Mouse (Mus musculus) bone marrow, adult 2 months (tissue): ENCODE results near the gene Orc3.

Experiments
- CTCF ChIP-seq: fragments of 200-500 bp; IDR thresholded peaks from 2 replicates; pipeline ENCODE4 v1.5.1; 2011; ENCODE audit warnings: low read length, control low read depth; ENCODE audit not compliant: control insufficient read depth, insufficient read depth
- POLR2A ChIP-seq: fragments of 200-500 bp; IDR thresholded peaks from 2 replicates; pipeline ENCODE4 v1.6.1; 2011; ENCODE audit warnings: low read depth, mild to moderate bottlenecking, control low read depth, low read length, borderline replicate concordance; ENCODE audit not compliant: control insufficient read depth

GRCm38 (mm10) chr4:34577028-34577427 lies 37.7 kb downstream of the Orc3 start:
- TF ChIP-seq POLR2A (no peak), CTCF (no peak)
